Mouse (Mus musculus): ENCODE results near the gene Prdm15. TPM values are rescaled to one million over a fixed set of nuclear protein-coding genes. Genes with fewer than 3 reads are reported as not detected.

The Prdm15 gene
- polyA plus RNA-seq (2017; shearing (Covaris generic)): 10 to 100 TPM; 13.6 to 13.8 TPM

GRCm38 (mm10) chr16:97851741-97852319, at the start of gene Prdm15:
Gene Prdm15, minus strand, starts transcription at chr16:97851850.

GRCm38 (mm10) chr16:97763061-97763989, 88.3 kb downstream of the Prdm15 start, which contains the start of gene Ripk4:
Gene Ripk4, minus strand, starts transcription at chr16:97763787.

Other genes starting within 250 kb of the Prdm15 start
- not detected for gene Tmprss2, start 240.7 kb downstream of the Prdm15 start, polyA plus RNA-seq (2017; shearing (Covaris generic))
- under 1 TPM in 1 of 2 experiments, not detected in 1; 0.29 TPM for gene Ripk4, start 88.1 kb downstream of the Prdm15 start, polyA plus RNA-seq (2017; shearing (Covaris generic))
- gene C2cd2, start 110.7 kb upstream of the Prdm15 start, polyA plus RNA-seq (2017; shearing (Covaris generic)): 10 to 100 TPM; 11.5 to 13.9 TPM
- 10 to 100 TPM; 10.5 to 13.9 TPM for gene Zbtb21, start 110.8 kb upstream of the Prdm15 start, polyA plus RNA-seq (2017; shearing (Covaris generic))
- gene B230307C23Rik, start 145.5 kb upstream of the Prdm15 start, polyA plus RNA-seq (2017; shearing (Covaris generic)): 10 to 100 TPM; 34.8 to 51.9 TPM
- gene A630089N07Rik, start 230.6 kb upstream of the Prdm15 start, polyA plus RNA-seq (2017; shearing (Covaris generic)): 10 to 100 TPM; 13.6 to 18.3 TPM